Mouse (Mus musculus): ENCODE results near the gene D430041D05Rik. TPM values are rescaled to one million over a fixed set of nuclear protein-coding genes. Genes with fewer than 3 reads are reported as not detected.

The D430041D05Rik gene
- total RNA-seq, 2 experiments from 2014 or later, result 0.03 TPM

GRCm38 (mm10) chr2:104209408-104209807, 201.4 kb downstream of the D430041D05Rik start:
- intact Hi-C loops (cut with DNase I), result no loop called here
- no peak for DNase-seq (ENCODE audit: low spot score)

GRCm38 (mm10) chr2:104208415-104208814, 202.4 kb downstream of the D430041D05Rik start:
- no peak for DNase-seq (ENCODE audit: low spot score)
- intact Hi-C loops (cut with DNase I), result no loop called here

- no peak for DNase-seq (ENCODE audit: low spot score)
- intact Hi-C loops (cut with DNase I), result no loop called here
Observed at GRCm38 (mm10) chr2:104207948-104208347, 202.9 kb downstream of the D430041D05Rik start.

GRCm38 (mm10) chr2:104205623-104206022, 205.2 kb downstream of the D430041D05Rik start:
- intact Hi-C loops (cut with DNase I), result no loop called here
- no peak for DNase-seq (ENCODE audit: low spot score)

GRCm38 (mm10) chr2:104200211-104200610, 210.6 kb downstream of the D430041D05Rik start:
- intact Hi-C loops (cut with DNase I), result no loop called here
- DNase-seq (ENCODE audit: low spot score), result no peak

GRCm38 (mm10) chr2:104198186-104198585, 212.6 kb downstream of the D430041D05Rik start:
- intact Hi-C loops (cut with DNase I), result no loop called here
- DNase-seq (ENCODE audit: low spot score), result no peak

- DNase-seq (ENCODE audit: low spot score), result no peak
- intact Hi-C loops (cut with DNase I), result no loop called here
Observed at GRCm38 (mm10) chr2:104197281-104197680, 213.5 kb downstream of the D430041D05Rik start.

GRCm38 (mm10) chr2:104192401-104193141, 218.2 kb downstream of the D430041D05Rik start:
- no peak for DNase-seq (ENCODE audit: low spot score)
- intact Hi-C loops (cut with DNase I), result no loop called here

GRCm38 (mm10) chr2:104191723-104192122, 219.1 kb downstream of the D430041D05Rik start:
- intact Hi-C loops (cut with DNase I), result no loop called here
- DNase-seq (ENCODE audit: low spot score), result no peak

- no peak for DNase-seq (ENCODE audit: low spot score)
- intact Hi-C loops (cut with DNase I), result no loop called here
Observed at GRCm38 (mm10) chr2:104188859-104189258, 222.0 kb downstream of the D430041D05Rik start.

GRCm38 (mm10) chr2:104187073-104187472, 223.7 kb downstream of the D430041D05Rik start:
- DNase-seq (ENCODE audit: low spot score), result no peak
- intact Hi-C loops (cut with DNase I), result no loop called here

GRCm38 (mm10) chr2:104185616-104186015, 225.2 kb downstream of the D430041D05Rik start:
- intact Hi-C loops (cut with DNase I), result no loop called here
- no peak for DNase-seq (ENCODE audit: low spot score)

- intact Hi-C loops (cut with DNase I), result no loop called here
Observed at GRCm38 (mm10) chr2:104184296-104184695, 226.5 kb downstream of the D430041D05Rik start.

GRCm38 (mm10) chr2:104183246-104183845, 227.5 kb downstream of the D430041D05Rik start:
- no peak for DNase-seq (ENCODE audit: low spot score)
- intact Hi-C loops (cut with DNase I), result no loop called here

More at GRCm38 (mm10) chr2:104184296-104184695, 226.5 kb downstream of the D430041D05Rik start:
- no peak for DNase-seq (ENCODE audit: low spot score)

- no peak for DNase-seq (ENCODE audit: low spot score)
Observed at GRCm38 (mm10) chr2:104179636-104180035, 231.2 kb downstream of the D430041D05Rik start.

GRCm38 (mm10) chr2:104178251-104178650, 232.6 kb downstream of the D430041D05Rik start:
- intact Hi-C loops (cut with DNase I), result no loop called here

More at GRCm38 (mm10) chr2:104179636-104180035, 231.2 kb downstream of the D430041D05Rik start:
- intact Hi-C loops (cut with DNase I), result no loop called here

GRCm38 (mm10) chr2:104176979-104177704, 233.7 kb downstream of the D430041D05Rik start:
- intact Hi-C loops (cut with DNase I), result no loop called here
- no peak for DNase-seq (ENCODE audit: low spot score)

More at GRCm38 (mm10) chr2:104178251-104178650, 232.6 kb downstream of the D430041D05Rik start:
- no peak for DNase-seq (ENCODE audit: low spot score)

- no peak for DNase-seq (ENCODE audit: low spot score)
- intact Hi-C loops (cut with DNase I), result no loop called here
Observed at GRCm38 (mm10) chr2:104176166-104176978, 234.4 kb downstream of the D430041D05Rik start.

GRCm38 (mm10) chr2:104175476-104176165, 235.2 kb downstream of the D430041D05Rik start:
- no peak for DNase-seq (ENCODE audit: low spot score)
- intact Hi-C loops (cut with DNase I), result no loop called here
